Mouse (Mus musculus): ENCODE data around the gene Gm4027. TPM values are rescaled to one million over a fixed set of nuclear protein-coding genes. Genes with fewer than 3 reads are reported as not detected.

Gm4027 gene
- not detected in 2 replicates for polyA plus RNA-seq (2012; ENCODE audit: low replicate concordance)

GRCm38 (mm10) chr12:87618569-87618968, at the start of gene Gm4027:
TSS of gene Gm4027 (plus strand) at chr12:87618869.

DNA sequence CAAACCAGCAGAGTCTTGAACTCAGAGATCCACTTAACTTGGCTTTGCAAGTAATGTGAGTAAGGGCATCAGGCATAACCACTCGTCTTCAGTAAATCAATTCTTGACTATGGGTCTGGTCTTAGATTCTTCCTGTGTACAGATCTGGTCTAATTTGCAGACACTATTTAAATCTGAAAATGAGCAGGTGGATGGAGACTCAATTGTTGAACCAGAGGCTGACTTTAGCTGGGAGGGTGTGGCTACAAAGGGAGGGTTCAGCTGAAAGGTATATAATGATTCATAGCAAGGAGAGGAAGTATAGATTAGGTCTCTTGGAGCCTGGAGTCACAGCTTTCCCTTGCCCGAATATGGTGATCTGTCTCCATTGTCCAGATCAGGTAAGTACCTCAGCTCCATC, 16.3 kb upstream of the Gm4027 start, which contains the start of gene Oog1:
Gene Oog1, plus strand, starts transcription at position 301 of the 400 bp plus-strand sequence.

DNA sequence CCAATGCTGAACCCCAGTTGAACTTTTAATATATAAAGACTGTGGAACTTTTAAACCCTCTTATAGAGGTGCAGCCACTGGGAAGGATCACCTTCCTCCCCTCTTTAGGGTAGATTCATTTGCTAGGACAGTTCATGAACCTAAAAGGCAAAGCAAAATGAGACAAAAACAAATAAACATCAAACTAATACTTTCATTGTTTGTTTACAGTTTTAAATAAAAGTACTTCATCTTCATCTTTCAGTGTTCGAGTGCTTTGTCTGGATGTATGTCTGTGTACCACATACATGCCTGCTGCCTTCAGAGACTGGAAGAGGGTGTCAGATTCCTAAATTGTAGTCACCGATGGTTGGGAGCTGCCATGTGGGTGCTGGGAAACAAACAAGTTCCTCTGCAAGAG, 25.9 kb downstream of the Gm4027 start, which contains the start of gene Gm16381:
Gene Gm16381, minus strand, starts transcription at position 101 of the 400 bp plus-strand sequence.

Other genes starting within 250 kb of the Gm4027 start
- 13.0 and 15.6 TPM in 2 replicates for gene Sptlc2, start 230.5 kb upstream of the Gm4027 start, polyA plus RNA-seq (2012; ENCODE audit: low replicate concordance)
- 0.73 TPM in 1 of 2 replicates, not detected in the other for gene Slirp, start 175.0 kb upstream of the Gm4027 start, polyA plus RNA-seq (2012; ENCODE audit: low replicate concordance)
- gene Alkbh1, start 174.9 kb upstream of the Gm4027 start, polyA plus RNA-seq (2012; ENCODE audit: low replicate concordance), result 43.7 and 55.6 TPM in 2 replicates
- 2.6 and 14.1 TPM in 2 replicates for gene Snw1, start 146.6 kb upstream of the Gm4027 start, polyA plus RNA-seq (2012; ENCODE audit: low replicate concordance)
- gene Gm5788, start 124.1 kb upstream of the Gm4027 start, polyA plus RNA-seq (2012; ENCODE audit: low replicate concordance), result not detected in 2 replicates
- gene Gm8300, start 104.6 kb upstream of the Gm4027 start, polyA plus RNA-seq (2012; ENCODE audit: low replicate concordance), result not detected in 2 replicates
- not detected in 2 replicates for gene Oog1, start 16.2 kb upstream of the Gm4027 start, polyA plus RNA-seq (2012; ENCODE audit: low replicate concordance)
- not detected in 2 replicates for gene Gm16381, start 25.8 kb downstream of the Gm4027 start, polyA plus RNA-seq (2012; ENCODE audit: low replicate concordance)
- not detected in 2 replicates for gene Gm21319, start 156.9 kb downstream of the Gm4027 start, polyA plus RNA-seq (2012; ENCODE audit: low replicate concordance)
- gene Gm21936, start 176.6 kb downstream of the Gm4027 start, polyA plus RNA-seq (2012; ENCODE audit: low replicate concordance), result not detected in 2 replicates
- gene BB287469, start 197.7 kb downstream of the Gm4027 start, polyA plus RNA-seq (2012; ENCODE audit: low replicate concordance), result not detected in 2 replicates
- not detected in 2 replicates for gene Gm2001, start 223.5 kb downstream of the Gm4027 start, polyA plus RNA-seq (2012; ENCODE audit: low replicate concordance)

All from leukemia stem cell, adult 10-12 weeks (primary cell).